Mouse (Mus musculus): ENCODE data around the gene Mto1. TPM values are rescaled to one million over a fixed set of nuclear protein-coding genes. Genes with fewer than 3 reads are reported as not detected.

Mto1 gene
- polyA plus RNA-seq, 1 experiment from 2014 or later: 22.1 TPM

Small RNAs within 50 kb of the gene (microRNA-seq; reads per million reads assigned to microRNA genes)
- gene Gm26377: not detected

Other genes with a start within 250 kb of the Mto1 start
- not detected in 2 replicates for gene Gsta1, start 217.6 kb upstream of the Mto1 start, polyA plus RNA-seq (2016; fragmentation: Nextera tagmentation; extraction: Ambion mirVana)
- gene Gm3776, start 191.1 kb upstream of the Mto1 start, polyA plus RNA-seq (2016; fragmentation: Nextera tagmentation; extraction: Ambion mirVana): 0.19 TPM in 1 of 2 replicates, not detected in the other
- not detected in 2 replicates for gene Gm10639, start 158.3 kb upstream of the Mto1 start, polyA plus RNA-seq (2016; fragmentation: Nextera tagmentation; extraction: Ambion mirVana)
- not detected in 2 replicates for gene Omt2a, start 133.4 kb upstream of the Mto1 start, polyA plus RNA-seq (2016; fragmentation: Nextera tagmentation; extraction: Ambion mirVana)
- not detected in 2 replicates for gene Omt2b, start 120.6 kb upstream of the Mto1 start, polyA plus RNA-seq (2016; fragmentation: Nextera tagmentation; extraction: Ambion mirVana)
- not detected in 2 replicates for gene Gsta2, start 92.4 kb upstream of the Mto1 start, polyA plus RNA-seq (2016; fragmentation: Nextera tagmentation; extraction: Ambion mirVana)
- gene Dppa5a, start 80.0 kb upstream of the Mto1 start, polyA plus RNA-seq (2016; fragmentation: Nextera tagmentation; extraction: Ambion mirVana): 0.37 and 0.66 TPM in 2 replicates
- 2.2 TPM in 2 replicates for gene Ooep, start 69.5 kb upstream of the Mto1 start, polyA plus RNA-seq (2016; fragmentation: Nextera tagmentation; extraction: Ambion mirVana)
- 0.19 and 0.33 TPM in 2 replicates for gene Ddx43, start 52.4 kb upstream of the Mto1 start, polyA plus RNA-seq (2016; fragmentation: Nextera tagmentation; extraction: Ambion mirVana)
- 1.7 and 2.1 TPM in 2 replicates for gene Cgas, start 5.0 kb upstream of the Mto1 start, polyA plus RNA-seq (2016; fragmentation: Nextera tagmentation; extraction: Ambion mirVana)
- gene Gm17324, start 578 bp downstream of the Mto1 start, polyA plus RNA-seq (2016; fragmentation: Nextera tagmentation; extraction: Ambion mirVana): 1.0 and 1.6 TPM in 2 replicates
- gene Eef1a1, start 40.9 kb downstream of the Mto1 start, polyA plus RNA-seq (2016; fragmentation: Nextera tagmentation; extraction: Ambion mirVana): 3,992 and 4,191 TPM in 2 replicates
- gene Slc17a5, start 139.8 kb downstream of the Mto1 start, polyA plus RNA-seq (2016; fragmentation: Nextera tagmentation; extraction: Ambion mirVana): 14.4 and 17.4 TPM in 2 replicates
- gene Cd109, start 167.3 kb downstream of the Mto1 start, polyA plus RNA-seq (2016; fragmentation: Nextera tagmentation; extraction: Ambion mirVana): 6.4 and 7.1 TPM in 2 replicates